Mouse (Mus musculus) heart, postnatal 0 days (tissue): ENCODE results near the gene Fermt1.

ENCODE experiments used
- CTCF ChIP-seq: IDR thresholded peaks from 2 replicates; pipeline ENCODE4 v1.5.1; 2016; ENCODE audit warnings: antibody characterized with exemption, control low read depth, low read depth
- EP300 ChIP-seq: IDR thresholded peaks from 2 replicates; pipeline ENCODE4 v1.6.1; 2016; ENCODE audit warnings: antibody characterized with exemption, low read depth

DNA sequence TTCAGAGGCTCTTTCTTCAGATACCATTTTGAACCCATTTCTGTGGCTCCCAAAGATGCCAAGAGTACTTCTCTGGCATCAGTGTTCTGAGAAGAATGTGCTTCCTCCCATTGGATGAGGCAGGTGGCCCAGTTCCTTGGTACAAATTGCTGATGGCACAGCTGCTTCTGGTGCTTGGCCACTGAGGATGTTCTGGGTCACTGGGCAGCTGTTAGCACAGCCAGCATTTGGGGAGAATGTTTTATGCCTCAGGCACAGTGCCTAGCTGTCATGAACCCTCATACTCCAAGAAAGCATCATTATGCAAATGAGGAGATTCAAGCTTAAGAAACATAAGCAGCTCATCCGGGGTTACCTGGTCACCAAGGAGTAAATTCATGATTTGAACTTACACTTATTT, 12.1 kb upstream of the Fermt1 start:
- TF ChIP-seq CTCF (no peak), EP300 (no peak)
